Mouse (Mus musculus): Measurements from ENCODE around the gene 3425401B19Rik. TPM values are rescaled to one million over a fixed set of nuclear protein-coding genes. Genes with fewer than 3 reads are reported as not detected.

Gene 3425401B19Rik
- polyA plus RNA-seq, 1 experiment from 2014 or later: 0.42 TPM

- no peak for ATAC-seq (ENCODE audit: low FRiP score)
- no peak overlapping the region for H3K27ac ChIP-seq (replicated peaks)
- no peak overlapping the region for H3K4me2 ChIP-seq
- H3K36me3 ChIP-seq: no peaks in the 10 kb centered on the region
- H3K4me3 ChIP-seq (replicated peaks): no peak overlapping the region
- 86% methylated on average over 8 of the region's 8 CpGs for WGBS
- H3K4me1 ChIP-seq: peaks cover 7% of the 10 kb centered on the region; the same call in 1 of the 2 replicates
- H3K9me3 ChIP-seq (replicated peaks): no peaks in the 10 kb centered on the region
- no peak overlapping the region for H3K9ac ChIP-seq (replicated peaks)
- no peaks in the 10 kb centered on the region for H3K27me3 ChIP-seq (replicated peaks)
These were observed 12.7 kb upstream of the 3425401B19Rik start for GRCm38 (mm10) chr14:32697774-32698173.

- no peak overlapping the region for H3K27ac ChIP-seq (replicated peaks)
- peaks cover 7% of the 10 kb centered on the region; the same call in 1 of the 2 replicates for H3K4me1 ChIP-seq
- no peaks in the 10 kb centered on the region for H3K36me3 ChIP-seq
- H3K4me3 ChIP-seq (replicated peaks): no peak overlapping the region
- no peak for ATAC-seq (ENCODE audit: low FRiP score)
- H3K27me3 ChIP-seq (replicated peaks): no peaks in the 10 kb centered on the region
- H3K9me3 ChIP-seq (replicated peaks): no peaks in the 10 kb centered on the region
- 92% methylated on average over 2 of the region's 2 CpGs for WGBS
- no peak overlapping the region for H3K4me2 ChIP-seq
- H3K9ac ChIP-seq (replicated peaks): no peak overlapping the region
These were observed 11.3 kb upstream of the 3425401B19Rik start for GRCm38 (mm10) chr14:32696344-32696743.

GRCm38 (mm10) chr14:32695906-32696305 lies 10.8 kb upstream of the 3425401B19Rik start:
- Histone ChIP-seq H3K4me1 (peaks cover 7% of the 10 kb centered on the region; the same call in 1 of the 2 replicates), H3K27ac (replicated peaks) (no peak overlapping the region), H3K4me3 (replicated peaks) (no peak overlapping the region), H3K4me2 (no peak overlapping the region), H3K9me3 (replicated peaks) (no peaks in the 10 kb centered on the region), H3K36me3 (no peaks in the 10 kb centered on the region), H3K27me3 (replicated peaks) (no peaks in the 10 kb centered on the region), H3K9ac (replicated peaks) (no peak overlapping the region)
- WGBS: 91% methylated on average over 2 of the region's 2 CpGs
- ATAC-seq (ENCODE audit: low FRiP score): no peak

GRCm38 (mm10) chr14:32684735-32685105 lies 373 bp downstream of the 3425401B19Rik start:
- Histone ChIP-seq H3K27me3 (replicated peaks) (no peaks in the 10 kb centered on the region), H3K27ac (replicated peaks) (no peak overlapping the region), H3K9ac (replicated peaks) (no peak overlapping the region), H3K9me3 (replicated peaks) (no peaks in the 10 kb centered on the region), H3K4me2 (no peak overlapping the region), H3K4me3 (replicated peaks) (no peak overlapping the region), H3K36me3 (no peaks in the 10 kb centered on the region), H3K4me1 (peaks cover 19% of the 10 kb centered on the region)
- WGBS: 78% methylated on average over 19 of the region's 19 CpGs
- no peak for ATAC-seq (ENCODE audit: low FRiP score)

- Histone ChIP-seq H3K9me3 (replicated peaks) (no peaks in the 10 kb centered on the region), H3K4me2 (peak overlapping the region; percentile 20), H3K9ac (replicated peaks) (no peak overlapping the region), H3K27ac (replicated peaks) (no peak overlapping the region), H3K36me3 (no peaks in the 10 kb centered on the region), H3K4me1 (peaks cover 19% of the 10 kb centered on the region), H3K27me3 (replicated peaks) (no peaks in the 10 kb centered on the region), H3K4me3 (replicated peaks) (no peak overlapping the region)
- peak; percentile 38; the same call in 1 of the 2 replicates for ATAC-seq (ENCODE audit: low FRiP score)
- 28% methylated on average over 19 of the region's 19 CpGs for WGBS
These were observed 935 bp downstream of the 3425401B19Rik start for GRCm38 (mm10) chr14:32683982-32684734.

GRCm38 (mm10) chr14:32683251-32683838 lies 1.7 kb downstream of the 3425401B19Rik start:
- Histone ChIP-seq H3K9me3 (replicated peaks) (no peaks in the 10 kb centered on the region), H3K4me1 (peaks cover 19% of the 10 kb centered on the region), H3K4me3 (replicated peaks) (no peak overlapping the region), H3K27me3 (replicated peaks) (no peaks in the 10 kb centered on the region), H3K36me3 (no peaks in the 10 kb centered on the region), H3K9ac (replicated peaks) (no peak overlapping the region), H3K27ac (replicated peaks) (no peak overlapping the region), H3K4me2 (peak overlapping the region; percentile 20; the same call in 1 of the 2 replicates)
- WGBS: 54% methylated on average over 19 of the region's 19 CpGs
- ATAC-seq (ENCODE audit: low FRiP score): no peak

GRCm38 (mm10) chr14:32682536-32682935 lies 2.6 kb downstream of the 3425401B19Rik start:
- Histone ChIP-seq H3K4me3 (replicated peaks) (no peak overlapping the region), H3K9me3 (replicated peaks) (no peaks in the 10 kb centered on the region), H3K9ac (replicated peaks) (no peak overlapping the region), H3K4me1 (peaks cover 19% of the 10 kb centered on the region), H3K27ac (replicated peaks) (no peak overlapping the region), H3K36me3 (no peaks in the 10 kb centered on the region), H3K27me3 (replicated peaks) (no peaks in the 10 kb centered on the region), H3K4me2 (no peak overlapping the region)
- WGBS: 95% methylated on average over 12 of the region's 12 CpGs
- ATAC-seq (ENCODE audit: low FRiP score): no peak

GRCm38 (mm10) chr14:32681603-32682002 lies 3.5 kb downstream of the 3425401B19Rik start:
- 53% methylated on average over 3 of the region's 3 CpGs for WGBS
- Histone ChIP-seq H3K4me3 (replicated peaks) (no peak overlapping the region), H3K27ac (replicated peaks) (no peak overlapping the region), H3K36me3 (no peaks in the 10 kb centered on the region), H3K9me3 (replicated peaks) (no peaks in the 10 kb centered on the region), H3K27me3 (replicated peaks) (no peaks in the 10 kb centered on the region; the same call in 1 of the 2 replicates), H3K4me1 (peaks cover 19% of the 10 kb centered on the region), H3K9ac (replicated peaks) (no peak overlapping the region), H3K4me2 (no peak overlapping the region)
- no peak for ATAC-seq (ENCODE audit: low FRiP score)

GRCm38 (mm10) chr14:32678565-32678964 lies 6.5 kb downstream of the 3425401B19Rik start:
- ATAC-seq (ENCODE audit: low FRiP score): no peak
- no peaks in the 10 kb centered on the region; the same call in 1 of the 2 replicates for H3K27me3 ChIP-seq (replicated peaks)
- no peaks in the 10 kb centered on the region for H3K36me3 ChIP-seq
- peaks cover 8% of the 10 kb centered on the region for H3K4me1 ChIP-seq
- no peak overlapping the region for H3K9ac ChIP-seq (replicated peaks)
- no peak overlapping the region for H3K4me3 ChIP-seq (replicated peaks)
- no peak overlapping the region for H3K4me2 ChIP-seq
- WGBS: 75% methylated on average over 3 of the region's 3 CpGs
- H3K9me3 ChIP-seq (replicated peaks): no peaks in the 10 kb centered on the region
- no peak overlapping the region for H3K27ac ChIP-seq (replicated peaks)

- Histone ChIP-seq H3K9ac (replicated peaks) (no peak overlapping the region), H3K4me2 (no peak overlapping the region), H3K9me3 (replicated peaks) (no peaks in the 10 kb centered on the region), H3K4me3 (replicated peaks) (no peak overlapping the region), H3K36me3 (no peaks in the 10 kb centered on the region), H3K27me3 (replicated peaks) (no peaks in the 10 kb centered on the region; the same call in 1 of the 2 replicates), H3K27ac (replicated peaks) (no peak overlapping the region), H3K4me1 (no peaks in the 10 kb centered on the region)
- WGBS: 63% methylated on average over 3 of the region's 3 CpGs
- no peak for ATAC-seq (ENCODE audit: low FRiP score)
These were observed 11.9 kb downstream of the 3425401B19Rik start for GRCm38 (mm10) chr14:32673178-32673577.

GRCm38 (mm10) chr14:32663099-32663498 lies 22.0 kb downstream of the 3425401B19Rik start:
- no peak for ATAC-seq (ENCODE audit: low FRiP score)
- Histone ChIP-seq H3K9ac (replicated peaks) (no peak overlapping the region), H3K4me1 (no peaks in the 10 kb centered on the region), H3K4me3 (replicated peaks) (no peak overlapping the region), H3K4me2 (no peak overlapping the region), H3K27ac (replicated peaks) (no peak overlapping the region), H3K27me3 (replicated peaks) (no peaks in the 10 kb centered on the region; the same call in 1 of the 2 replicates), H3K36me3 (no peaks in the 10 kb centered on the region), H3K9me3 (replicated peaks) (no peaks in the 10 kb centered on the region)
- WGBS: 90% methylated on average over 6 of the region's 6 CpGs

- Histone ChIP-seq H3K27me3 (replicated peaks) (no peaks in the 10 kb centered on the region; the same call in 1 of the 2 replicates), H3K27ac (replicated peaks) (no peak overlapping the region), H3K4me2 (no peak overlapping the region), H3K9ac (replicated peaks) (no peak overlapping the region), H3K9me3 (replicated peaks) (no peaks in the 10 kb centered on the region), H3K4me1 (no peaks in the 10 kb centered on the region), H3K36me3 (no peaks in the 10 kb centered on the region), H3K4me3 (replicated peaks) (no peak overlapping the region)
- WGBS: 86% methylated on average over 9 of the region's 9 CpGs
- no peak for ATAC-seq (ENCODE audit: low FRiP score)
These were observed 25.3 kb downstream of the 3425401B19Rik start for GRCm38 (mm10) chr14:32659781-32660180.
